Mouse (Mus musculus): ENCODE data around the gene Atp13a4.

- TF ChIP-seq POLR2A (IDR thresholded peaks at IDR 0.05; ENCODE audit: borderline replicate concordance, control insufficient read depth, low read depth, low read length) = no peak
- TF ChIP-seq CTCF (IDR thresholded peaks at IDR 0.05; ENCODE audit: control insufficient read depth, insufficient read depth, low read length) = no peak
Observed at GRCm38 (mm10) chr16:29453282-29453681, 91.4 kb downstream of the Atp13a4 start.
